Mouse (Mus musculus): Measurements from ENCODE around the gene Epb41l4b. TPM values are rescaled to one million over a fixed set of nuclear protein-coding genes. Genes with fewer than 3 reads are reported as not detected.
A peak's percentile ranks its signal among the peaks of the same experiment; 100 is the strongest.

Epb41l4b gene
- total and polyA plus RNA-seq, 3 experiments, result 0.93 to 4.9 (median 2.0) TPM

GRCm38 (mm10) chr4:57139433-57139832 is 3.8 kb downstream of the Epb41l4b start:
- dilution Hi-C loops (cut with MboI; ENCODE audit: extremely low pct_ligation_motif_present, extremely low pct_unique_long_range_greater_than_20kb, low sequenced_read_pairs), result no loop called here
- H3K9me3 ChIP-seq (replicated peaks; ENCODE audit: low read length), result no peaks in the 10 kb centered on the region
- H3K27ac ChIP-seq (ENCODE audit: insufficient read depth, low read depth), result no peak overlapping the region
- H3K9ac ChIP-seq (ENCODE audit: insufficient read depth, low read depth), result no peak overlapping the region
- H3K27me3 ChIP-seq (replicated peaks), result peaks cover 44% of the 10 kb centered on the region
- in situ Hi-C loops (cut with MboI; ENCODE audit: low pct_ligation_motif_present, low pct_unique_long_range_greater_than_20kb, low sequenced_read_pairs), result no loop called here
- no peaks in the 10 kb centered on the region for H3K79me2 ChIP-seq (replicated peaks; ENCODE audit: control insufficient read depth, extremely low read depth, insufficient read depth, poor library complexity, severe bottlenecking)
- no peak for TF ChIP-seq MEF2A (IDR thresholded peaks at IDR 0.05; ENCODE audit: borderline replicate concordance, low read depth, low read length)
- TF ChIP-seq PAX5 (IDR thresholded peaks at IDR 0.05; ENCODE audit: low read length), result no peak
- no peak for TF ChIP-seq SIN3A (IDR thresholded peaks at IDR 0.05; ENCODE audit: low read length)
- no peak for TF ChIP-seq E2F4 (IDR thresholded peaks at IDR 0.05; ENCODE audit: insufficient replicate concordance, low read depth, low read length)
- no peak for TF ChIP-seq TCF12 (IDR thresholded peaks at IDR 0.05; ENCODE audit: low read depth, low read length)
- no peak for TF ChIP-seq ETS1 (conservative IDR thresholded peaks at IDR 0.05; ENCODE audit: low read depth, low read length)
- TF ChIP-seq USF2 (conservative IDR thresholded peaks at IDR 0.05; ENCODE audit: low read depth, low read length), result no peak
- no peak for TF ChIP-seq CHD2 (IDR thresholded peaks at IDR 0.05; ENCODE audit: low read length)
- TF ChIP-seq HCFC1 (IDR thresholded peaks at IDR 0.05; ENCODE audit: low read depth, low read length), result no peak
- TF ChIP-seq MXI1 (IDR thresholded peaks at IDR 0.05; ENCODE audit: low read depth, low read length), result no peak
- TF ChIP-seq MAX (IDR thresholded peaks at IDR 0.05; ENCODE audit: low read length), result no peak
- TF ChIP-seq NELFE (IDR thresholded peaks at IDR 0.05; ENCODE audit: low read depth, low read length), result no peak
- H3K4me2 ChIP-seq (ENCODE audit: insufficient read depth, low read depth, poor library complexity, severe bottlenecking), result no peak overlapping the region
- H3K4me1 ChIP-seq (ENCODE audit: control insufficient read depth in 1 of 2, insufficient read depth in 2 of 2), result peaks cover 10 to 13% of the 10 kb centered on the region in 2 experiments
- DNase-seq (ENCODE audit: extremely low read depth), result no peak
- no peaks in the 10 kb centered on the region for H3K36me3 ChIP-seq (replicated peaks in 1 of 2; ENCODE audit: control insufficient read depth in 1 of 2, insufficient read depth in 1 of 2, low read length in 1 of 2)
- H3K4me3 ChIP-seq (replicated peaks in 1 of 3; ENCODE audit: low read depth in 2 of 3, low read length in 2 of 3, poor library complexity in 1 of 3), result no peak overlapping the region

GRCm38 (mm10) chr4:57138093-57138440 is 5.2 kb downstream of the Epb41l4b start:
- no peak for DNase-seq (ENCODE audit: extremely low read depth)
- Histone ChIP-seq H3K27me3 (replicated peaks) (peaks cover 38% of the 10 kb centered on the region), H3K79me2 (replicated peaks; ENCODE audit: control insufficient read depth, extremely low read depth, insufficient read depth, poor library complexity, severe bottlenecking) (no peaks in the 10 kb centered on the region), H3K36me3 (replicated peaks in 1 of 2; ENCODE audit: control insufficient read depth in 1 of 2, insufficient read depth in 1 of 2, low read length in 1 of 2) (no peaks in the 10 kb centered on the region), H3K4me2 (ENCODE audit: insufficient read depth, low read depth, poor library complexity, severe bottlenecking) (no peak overlapping the region), H3K9me3 (replicated peaks; ENCODE audit: low read length) (no peaks in the 10 kb centered on the region), H3K9ac (ENCODE audit: insufficient read depth, low read depth) (no peak overlapping the region), H3K27ac (ENCODE audit: insufficient read depth, low read depth) (no peak overlapping the region), H3K4me3 (replicated peaks in 1 of 3; ENCODE audit: low read depth in 2 of 3, low read length in 2 of 3, poor library complexity in 1 of 3) (no peak overlapping the region), H3K4me1 (ENCODE audit: control insufficient read depth in 1 of 2, insufficient read depth in 2 of 2) (peaks cover 10 to 13% of the 10 kb centered on the region in 2 experiments)
- in situ Hi-C loops (cut with MboI; ENCODE audit: low pct_ligation_motif_present, low pct_unique_long_range_greater_than_20kb, low sequenced_read_pairs), result no loop called here
- no peak for TF ChIP-seq MAZ (IDR thresholded peaks at IDR 0.05; ENCODE audit: low read depth, low read length)
- no peak for TF ChIP-seq MYC (IDR thresholded peaks at IDR 0.05; ENCODE audit: low read depth, low read length)
- TF ChIP-seq ZKSCAN1 (IDR thresholded peaks at IDR 0.05; ENCODE audit: borderline replicate concordance, low read depth, low read length), result no peak
- TF ChIP-seq CTCF (conservative IDR thresholded peaks at IDR 0.05 in 1 of 2, IDR thresholded peaks at IDR 0.05 in 1 of 2; ENCODE audit: low read depth in 2 of 2, low read length in 2 of 2), result peak in 1 of 2 experiments; percentile 37; a peak in 2 of 4 replicates
- 0 out of 2 replicates have a peak, but pooled peaks have one; percentile 6 for TF ChIP-seq SMC3 (IDR thresholded peaks at IDR 0.05; ENCODE audit: low read depth, low read length)
- TF ChIP-seq E2F4 (IDR thresholded peaks at IDR 0.05; ENCODE audit: insufficient replicate concordance, low read depth, low read length), result no peak
- no peak; the same call in none of the 2 replicates for TF ChIP-seq RAD21 (IDR thresholded peaks at IDR 0.05; ENCODE audit: low read depth, low read length)
- no peak for TF ChIP-seq USF1 (IDR thresholded peaks at IDR 0.05; ENCODE audit: low read depth, low read length)
- dilution Hi-C loops (cut with MboI; ENCODE audit: extremely low pct_ligation_motif_present, extremely low pct_unique_long_range_greater_than_20kb, low sequenced_read_pairs), result no loop called here

All from CH12.LX (cell line).